Mouse (Mus musculus): ENCODE measurements around the gene Wfdc15a.

Gene Wfdc15a

DNA sequence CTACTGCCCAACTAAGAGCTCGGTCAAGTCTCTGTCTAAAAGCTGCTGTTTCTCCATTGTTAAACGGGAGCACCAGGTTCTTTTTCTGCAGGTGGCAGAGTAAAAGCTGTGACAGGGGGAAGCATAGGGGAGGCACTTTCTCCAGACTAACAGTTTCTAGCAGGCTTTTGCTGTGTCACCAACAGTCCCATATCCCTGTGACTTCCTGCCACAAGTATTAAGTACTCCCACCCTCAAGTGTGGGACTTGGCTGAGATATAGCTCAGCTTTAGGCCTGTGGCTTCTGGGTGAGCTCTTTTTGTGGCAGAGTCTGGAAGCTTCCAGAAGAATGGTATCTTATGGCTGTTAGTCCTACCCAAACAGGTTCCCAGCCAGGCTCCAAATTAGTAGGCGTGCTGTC lies 24.1 kb downstream of the Wfdc15a start:
- no peak for DNase-seq

GRCm38 (mm10) chr2:164174649-164175395 lies 25.1 kb downstream of the Wfdc15a start:
- no peak for DNase-seq

- DNase-seq, result no peak
Observed at GRCm38 (mm10) chr2:164173394-164173793, 26.5 kb downstream of the Wfdc15a start.

DNA sequence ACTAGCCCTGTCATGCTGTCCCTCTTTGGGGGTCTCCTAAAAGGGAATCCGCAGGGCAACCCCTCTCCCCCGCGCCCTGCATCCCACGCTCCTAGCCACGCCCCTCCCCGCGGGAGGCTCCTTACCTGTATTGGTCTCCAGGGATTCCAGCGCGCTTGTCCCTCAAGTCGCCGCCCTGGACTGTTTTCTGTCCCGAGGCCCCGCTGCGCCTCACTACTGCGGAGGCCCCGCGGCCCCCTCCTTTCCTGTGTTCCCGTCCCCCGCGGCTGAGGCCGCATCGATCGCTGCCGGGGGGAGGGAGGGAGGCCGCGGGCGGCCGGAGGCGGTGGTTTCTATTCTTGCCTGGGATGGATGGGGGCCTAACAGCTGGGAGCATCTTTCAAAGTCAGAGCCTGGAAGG lies 29.0 kb downstream of the Wfdc15a start, which contains the start of gene Kcns1:
Kcns1 (minus strand) TSS at position 212 of the 400 bp plus-strand sequence.
- DNase-seq, result peak in 1 of 2 experiments; percentile 20

- no peak for DNase-seq
Observed at GRCm38 (mm10) chr2:164170326-164170725, 29.6 kb downstream of the Wfdc15a start.

- DNase-seq, result no peak
Observed at GRCm38 (mm10) chr2:164168571-164168946, 31.4 kb downstream of the Wfdc15a start.

DNA sequence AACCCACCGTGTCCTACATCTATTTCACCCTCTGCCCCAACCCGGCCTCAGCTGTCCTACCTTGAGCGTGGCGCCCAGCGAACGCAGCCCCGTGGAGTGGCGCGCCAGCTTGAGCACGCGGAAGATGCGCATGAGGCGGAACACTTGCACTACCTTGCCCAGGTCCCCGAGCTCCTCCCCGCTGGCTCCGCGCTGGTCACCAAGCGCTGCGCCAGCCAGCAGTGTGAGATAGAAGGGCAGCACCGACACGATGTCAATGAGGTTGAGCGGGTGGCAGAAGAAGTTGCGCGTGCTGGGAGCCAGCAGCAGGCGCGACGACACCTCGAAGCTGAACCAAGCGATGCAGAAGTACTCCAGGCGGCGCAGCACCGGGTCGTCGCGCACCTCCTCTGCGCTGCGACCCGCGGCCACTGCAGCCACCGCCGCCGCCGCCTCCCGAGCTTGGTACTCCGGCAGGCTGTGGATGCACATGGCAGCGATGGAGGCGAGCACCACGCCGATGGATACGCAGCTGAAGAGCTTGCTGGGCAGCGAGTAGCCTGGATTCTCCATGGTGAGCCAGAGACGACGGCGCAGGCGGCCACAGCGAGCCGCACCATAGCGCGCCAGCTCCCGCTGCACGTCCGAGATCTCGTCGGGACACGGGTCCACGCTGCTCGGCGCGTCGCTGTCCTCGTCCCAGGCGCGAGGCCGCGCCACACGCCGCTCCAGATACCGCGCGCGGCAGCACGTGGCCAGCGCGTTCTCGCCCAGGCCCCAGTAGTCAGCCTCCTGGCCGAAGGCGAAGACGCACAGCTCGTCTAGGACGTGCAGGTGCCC lies 32.0 kb downstream of the Wfdc15a start:
- DNase-seq, result no peak

- DNase-seq, result no peak
Observed at GRCm38 (mm10) chr2:164164941-164165340, 35.0 kb downstream of the Wfdc15a start.

- DNase-seq, result no peak
Observed at GRCm38 (mm10) chr2:164161515-164162055, 38.3 kb downstream of the Wfdc15a start.

- DNase-seq, result no peak
Observed at GRCm38 (mm10) chr2:164158838-164159237, 41.1 kb downstream of the Wfdc15a start.

GRCm38 (mm10) chr2:164156158-164156557 lies 43.8 kb downstream of the Wfdc15a start:
- DNase-seq, result no peak

- DNase-seq, result no peak
Observed at GRCm38 (mm10) chr2:164154007-164154406, 45.9 kb downstream of the Wfdc15a start.

DNA sequence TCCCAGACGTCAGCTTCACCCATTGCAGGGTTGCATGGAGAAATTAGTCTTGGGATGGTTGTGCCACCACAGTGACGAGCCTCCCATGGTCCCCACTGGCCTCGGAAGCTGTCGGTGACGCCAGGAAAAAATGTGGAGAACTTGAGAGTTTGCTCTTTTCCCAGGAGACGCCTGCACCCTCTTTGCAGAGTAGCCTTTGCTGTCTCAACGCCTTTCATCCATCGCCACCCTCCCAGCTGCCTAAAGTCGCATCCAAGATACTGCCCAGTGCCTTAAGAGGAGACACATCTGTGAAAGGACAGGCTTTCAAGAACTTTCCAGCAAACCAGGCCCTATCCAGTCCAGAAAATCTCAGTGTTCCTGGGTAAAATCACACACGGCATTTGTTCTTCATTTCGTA lies 47.6 kb downstream of the Wfdc15a start:
- no peak for DNase-seq

DNA sequence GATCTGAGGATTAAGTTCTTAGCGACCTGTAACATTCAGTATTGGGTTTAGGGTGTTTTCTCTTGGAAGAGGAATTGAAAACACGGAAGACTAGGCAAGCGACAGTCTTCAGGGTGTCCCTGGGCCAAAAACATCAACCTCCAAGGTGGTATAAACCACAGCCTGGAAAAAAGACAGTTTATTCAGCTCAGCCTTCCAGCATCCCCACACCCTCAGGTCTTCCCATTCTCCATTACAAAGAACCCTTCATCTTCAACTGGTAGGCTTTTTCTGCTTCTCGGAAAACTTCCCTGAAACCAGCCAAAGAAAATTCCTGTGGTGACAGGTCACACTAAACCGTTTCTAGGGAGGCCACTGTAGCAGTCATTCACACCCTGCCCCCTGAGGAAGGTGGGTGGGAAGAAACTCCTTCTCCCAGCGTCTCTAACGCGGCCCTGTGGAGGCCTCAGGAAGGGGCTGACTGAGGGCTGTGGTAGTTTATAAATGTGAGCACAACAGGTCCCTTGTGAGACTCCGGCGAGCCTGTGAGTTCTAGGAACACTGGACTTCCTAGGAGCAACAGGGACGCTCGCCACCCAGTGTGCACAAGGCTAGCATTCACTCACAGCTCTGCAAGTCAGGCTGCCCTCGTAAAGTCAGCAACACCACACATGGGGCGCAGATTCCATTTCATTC lies 49.7 kb downstream of the Wfdc15a start:
- DNase-seq, result no peak
